Mouse (Mus musculus): ENCODE measurements around the gene D10Jhu81e. TPM values are rescaled to one million over a fixed set of nuclear protein-coding genes. Genes with fewer than 3 reads are reported as not detected.

D10Jhu81e gene
- total RNA-seq, 2 experiments from 2014 or later, result 221 to 288 TPM

DNA sequence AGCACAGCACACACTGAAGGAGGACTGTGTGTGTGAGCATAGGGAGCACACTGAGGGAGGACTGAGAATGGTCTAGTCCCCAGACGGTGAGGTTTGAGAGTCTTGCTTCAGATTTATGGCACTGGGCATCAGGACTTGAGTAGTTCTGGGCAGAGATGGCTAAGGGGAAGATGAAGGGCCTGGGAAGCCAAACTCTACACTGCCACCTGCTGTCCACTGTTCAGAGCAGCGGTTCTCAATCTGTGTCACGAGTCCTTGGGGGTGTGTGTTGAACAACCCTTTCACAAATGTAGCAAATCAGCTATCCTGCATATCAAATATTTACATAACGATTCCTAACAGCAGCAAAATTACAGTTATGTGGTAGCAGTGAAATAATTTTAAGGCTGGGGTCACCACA is 5.7 kb downstream of the D10Jhu81e start:
- peak; percentile 70 to 82 for DNase-seq

DNA sequence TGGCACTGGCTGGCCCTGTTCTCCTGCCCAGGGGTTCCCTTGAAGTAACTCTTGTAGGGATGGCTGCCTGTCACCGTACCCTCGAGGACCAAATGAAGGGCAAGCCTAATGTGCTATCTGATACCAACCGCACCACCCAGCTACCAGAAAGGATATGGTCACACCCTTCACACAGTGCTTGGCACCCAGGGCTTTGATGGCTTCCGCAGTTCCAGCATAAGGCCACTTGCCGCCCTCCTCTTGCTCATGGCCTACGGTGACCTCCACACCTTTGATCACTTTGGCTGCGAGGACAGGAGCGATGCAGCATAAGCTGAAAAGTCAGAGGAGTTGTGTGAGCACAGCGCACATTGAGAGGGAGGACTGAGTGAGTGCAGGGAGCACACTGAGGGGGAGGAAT is 6.3 kb downstream of the D10Jhu81e start:
- no peak for DNase-seq

DNA sequence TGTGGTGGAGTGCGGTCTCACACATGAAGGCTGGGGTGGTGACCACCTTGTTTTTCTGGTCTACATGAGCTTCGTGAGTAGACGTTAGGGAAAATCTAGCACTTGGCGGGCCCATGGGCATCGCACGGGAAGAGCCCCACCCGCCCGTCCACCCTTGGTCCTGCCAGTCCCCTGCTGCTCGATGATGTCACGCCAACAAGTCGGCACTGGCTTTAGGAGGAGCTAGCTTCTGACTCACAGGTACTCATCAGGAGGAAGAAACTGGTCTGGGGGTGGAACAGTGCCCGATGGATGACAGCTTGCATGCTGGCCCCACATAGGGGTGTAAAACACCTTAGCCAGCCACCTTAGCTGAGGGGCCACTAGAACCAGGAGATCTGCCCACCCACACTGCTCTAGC is 6.9 kb downstream of the D10Jhu81e start:
- DNase-seq, result no peak

DNA sequence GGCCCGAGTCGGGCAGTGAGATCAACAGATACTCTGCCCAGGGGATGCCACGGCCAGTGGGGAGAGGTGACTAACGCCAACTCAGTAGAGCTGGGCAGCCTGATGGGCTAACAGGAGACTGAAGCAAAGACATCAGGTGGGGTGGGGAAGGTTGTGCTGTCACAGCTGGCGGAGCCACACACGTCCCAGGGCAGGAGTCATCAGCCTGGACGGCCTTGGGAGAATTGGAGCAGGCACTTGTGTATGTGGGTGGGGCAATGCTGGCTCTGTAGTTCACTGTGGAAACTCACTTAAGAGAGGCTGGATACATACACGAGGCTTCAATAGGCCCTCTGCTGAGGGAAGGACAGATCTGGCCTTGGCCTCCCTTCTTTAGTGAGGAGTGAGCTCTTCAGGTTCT is 8.5 kb downstream of the D10Jhu81e start:
- peak; percentile 62 to 64 for DNase-seq

DNA sequence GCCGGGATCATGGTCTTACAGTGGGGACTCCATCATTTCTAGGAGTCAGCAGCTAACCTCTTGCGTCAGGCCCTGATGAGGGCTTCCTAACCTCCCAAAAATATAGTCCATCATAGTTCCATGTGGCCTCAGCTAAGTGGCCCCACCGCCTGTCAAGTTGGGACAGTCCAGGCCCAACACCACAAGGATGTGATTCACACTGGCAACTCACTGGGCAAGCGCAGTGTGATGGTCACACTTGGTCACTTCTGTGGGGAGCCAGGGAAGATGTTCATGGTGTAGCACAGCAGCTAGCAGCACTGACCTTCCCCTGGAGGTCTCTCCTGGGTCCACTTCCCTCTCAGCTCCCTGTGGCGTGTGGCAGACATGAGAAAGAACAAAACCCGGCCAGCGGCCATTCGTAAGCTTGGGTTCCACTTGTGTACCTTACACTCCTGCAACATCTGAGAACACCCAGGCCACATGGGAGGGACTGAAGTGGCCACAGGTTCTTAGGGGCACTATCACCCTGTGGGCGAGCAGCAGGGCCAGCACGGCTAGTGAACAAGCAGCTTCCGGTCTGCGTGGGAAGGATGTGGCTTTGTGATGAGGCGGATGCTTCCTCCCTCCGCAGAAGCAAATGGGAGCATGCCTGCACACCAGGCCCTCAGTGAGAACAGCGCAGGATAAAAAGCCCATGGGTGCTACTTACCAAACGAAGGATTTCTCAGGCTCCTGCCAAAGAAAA is 9.1 kb downstream of the D10Jhu81e start:
- peak; percentile 34 to 36 for DNase-seq

DNA sequence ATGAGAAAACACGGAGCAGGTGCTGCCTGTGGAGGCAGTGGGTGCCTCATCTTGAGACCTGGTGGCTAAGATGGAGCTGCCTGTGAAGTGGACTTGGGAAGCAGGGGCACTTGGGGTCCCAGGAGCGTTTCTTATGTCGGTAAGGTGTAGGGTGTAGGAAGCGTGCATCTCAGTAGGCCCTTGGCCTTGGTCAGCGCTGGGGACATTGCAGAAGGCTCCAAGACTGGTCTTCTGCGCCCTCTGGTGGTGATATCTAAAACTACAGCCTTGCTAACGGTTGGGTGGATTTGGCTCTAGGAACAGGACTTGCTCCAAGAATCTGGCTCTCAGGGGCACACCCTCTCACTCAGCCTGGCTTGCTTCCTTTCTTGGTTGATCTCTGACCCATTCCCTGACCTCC is 9.7 kb downstream of the D10Jhu81e start:
- peak; percentile 86 to 88 for DNase-seq

DNA sequence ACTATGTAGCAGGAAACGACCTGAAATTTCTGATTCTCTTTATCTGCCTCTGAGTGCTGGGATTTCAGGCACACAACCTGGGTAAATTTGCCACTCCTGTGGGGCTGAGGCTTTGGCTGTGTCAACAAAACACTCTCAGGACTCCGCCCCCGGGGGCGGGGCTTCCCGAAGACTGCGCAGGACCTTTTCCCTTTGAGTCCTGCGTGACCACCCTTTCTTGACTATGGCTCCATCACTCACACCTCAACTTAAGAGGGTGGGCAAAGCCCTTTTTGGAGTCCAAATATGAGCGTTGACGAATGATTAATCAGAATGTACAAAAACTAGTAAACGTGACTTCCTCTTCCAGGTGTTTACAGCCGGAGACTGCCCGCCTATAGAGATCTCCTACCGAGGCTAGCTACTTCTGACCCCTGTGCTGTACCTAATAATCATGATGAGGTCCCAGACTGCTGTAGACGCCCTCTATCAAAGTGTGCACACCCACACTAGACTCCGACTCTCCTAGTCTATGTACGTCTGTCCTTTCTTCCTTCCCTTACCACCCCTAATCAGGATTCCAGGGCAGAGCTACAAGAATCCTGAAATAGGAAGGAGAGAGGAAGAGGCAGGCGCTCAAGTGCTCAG is 10.2 kb downstream of the D10Jhu81e start:
- DNase-seq, result peak; percentile 79 to 89

DNA sequence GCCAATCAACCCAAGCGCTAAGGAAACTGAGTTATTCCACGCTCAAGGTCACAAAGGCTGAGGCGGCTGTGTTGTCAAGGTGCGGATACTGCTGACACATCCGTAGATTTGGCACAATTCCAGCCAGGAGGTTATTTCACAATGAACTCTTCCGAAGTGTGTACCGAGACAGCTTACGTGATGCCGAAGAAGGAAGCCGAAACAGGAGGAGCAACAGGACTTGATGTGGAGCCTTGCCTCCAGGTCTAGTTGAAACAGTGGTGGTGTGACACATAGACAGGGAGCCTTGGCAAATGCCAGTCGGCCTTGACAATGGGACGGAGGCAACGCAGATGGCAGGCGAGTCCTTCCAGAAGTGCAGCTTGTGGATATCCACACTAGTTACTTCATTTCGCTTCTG is 11.5 kb downstream of the D10Jhu81e start:
- peak; percentile 60 to 73 for DNase-seq

DNA sequence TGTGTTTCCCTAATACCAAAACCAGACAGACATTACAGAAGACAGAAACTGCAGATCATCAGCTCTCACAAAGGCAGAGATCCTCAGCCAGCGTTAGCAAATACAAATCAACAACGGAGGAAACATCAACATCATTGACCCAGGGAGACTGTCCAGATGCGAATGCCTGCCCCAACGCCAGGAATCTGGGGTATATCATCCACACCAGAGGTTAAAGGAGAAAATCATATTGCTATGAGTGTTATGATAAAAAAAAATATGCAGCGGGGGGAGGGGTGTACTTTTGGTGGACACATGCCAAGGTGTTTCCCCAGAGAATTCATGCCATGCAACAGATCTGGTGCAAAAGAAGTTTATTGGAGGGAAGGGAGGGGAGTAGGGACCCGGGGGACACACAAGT is 12.7 kb downstream of the D10Jhu81e start:
- DNase-seq, result no peak

DNA sequence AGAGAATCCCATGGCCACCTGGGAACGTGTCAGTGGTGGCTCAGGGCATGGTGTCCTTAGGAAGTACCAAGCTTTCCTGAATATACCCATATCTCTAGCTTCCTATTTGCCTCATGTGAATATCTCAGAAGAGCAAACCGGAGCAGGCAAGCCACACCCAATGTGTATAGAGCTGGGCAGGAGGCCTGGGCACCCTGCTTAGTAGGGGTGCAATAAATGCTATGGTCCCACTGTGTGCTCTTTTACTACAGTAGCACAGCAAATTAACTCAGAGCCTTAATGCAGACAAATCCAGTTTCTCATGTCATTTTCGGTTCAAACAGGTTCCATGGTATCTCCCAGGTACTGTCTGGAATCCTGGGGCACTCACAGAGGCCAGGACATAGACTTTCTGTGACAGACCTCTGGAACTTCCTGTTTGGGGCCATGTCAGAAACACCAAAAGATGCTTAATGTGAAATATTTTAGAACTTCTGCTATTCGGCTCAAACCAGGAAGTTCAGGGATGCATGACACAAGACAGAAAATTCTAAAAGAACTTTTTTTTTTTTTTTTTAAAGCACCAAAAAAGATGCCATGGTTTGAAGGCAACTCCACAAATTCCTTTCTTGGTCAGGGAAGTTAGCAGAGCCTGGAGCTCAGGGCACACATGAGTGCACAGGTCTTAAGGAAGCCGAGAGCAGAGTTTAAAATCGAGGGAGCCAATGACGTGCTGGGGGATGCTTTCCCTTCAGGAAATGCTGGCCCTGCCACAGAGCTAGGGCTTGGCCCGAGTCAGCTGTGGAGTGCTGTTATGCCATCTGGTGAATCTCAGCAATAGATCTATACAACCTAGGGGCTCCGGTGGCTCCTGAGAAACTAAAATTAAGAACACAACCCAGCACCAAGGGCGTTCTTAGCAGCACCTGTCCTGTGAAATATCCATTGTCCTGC is 20.5 kb downstream of the D10Jhu81e start:
- DNase-seq, result no peak

DNA sequence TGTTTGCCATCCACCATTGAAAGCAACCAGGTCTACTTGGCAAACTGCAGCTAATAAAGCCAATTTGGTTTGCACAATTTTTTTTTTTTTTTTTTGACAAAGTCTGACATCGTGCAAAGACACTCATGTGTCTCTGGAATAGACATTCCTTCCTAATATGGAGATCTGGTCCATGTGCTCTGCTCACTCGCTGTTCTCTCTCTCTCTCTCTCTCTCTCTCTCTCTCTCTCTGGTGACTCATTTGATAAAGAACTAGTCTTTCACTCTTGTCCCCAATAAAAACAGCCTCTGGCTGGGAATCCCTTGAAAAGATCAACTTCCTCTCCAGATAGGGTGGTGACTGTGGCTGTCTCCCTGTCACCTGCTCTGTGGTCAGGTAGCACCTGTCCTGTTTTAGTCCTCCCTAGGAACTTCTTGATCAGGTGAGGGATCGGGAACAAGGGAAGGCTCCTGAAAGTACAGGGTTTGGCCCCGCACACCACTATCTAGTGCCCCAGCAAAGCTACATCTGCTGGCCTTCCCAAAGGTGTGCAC is 21.6 kb downstream of the D10Jhu81e start:
- DNase-seq, result no peak

DNA sequence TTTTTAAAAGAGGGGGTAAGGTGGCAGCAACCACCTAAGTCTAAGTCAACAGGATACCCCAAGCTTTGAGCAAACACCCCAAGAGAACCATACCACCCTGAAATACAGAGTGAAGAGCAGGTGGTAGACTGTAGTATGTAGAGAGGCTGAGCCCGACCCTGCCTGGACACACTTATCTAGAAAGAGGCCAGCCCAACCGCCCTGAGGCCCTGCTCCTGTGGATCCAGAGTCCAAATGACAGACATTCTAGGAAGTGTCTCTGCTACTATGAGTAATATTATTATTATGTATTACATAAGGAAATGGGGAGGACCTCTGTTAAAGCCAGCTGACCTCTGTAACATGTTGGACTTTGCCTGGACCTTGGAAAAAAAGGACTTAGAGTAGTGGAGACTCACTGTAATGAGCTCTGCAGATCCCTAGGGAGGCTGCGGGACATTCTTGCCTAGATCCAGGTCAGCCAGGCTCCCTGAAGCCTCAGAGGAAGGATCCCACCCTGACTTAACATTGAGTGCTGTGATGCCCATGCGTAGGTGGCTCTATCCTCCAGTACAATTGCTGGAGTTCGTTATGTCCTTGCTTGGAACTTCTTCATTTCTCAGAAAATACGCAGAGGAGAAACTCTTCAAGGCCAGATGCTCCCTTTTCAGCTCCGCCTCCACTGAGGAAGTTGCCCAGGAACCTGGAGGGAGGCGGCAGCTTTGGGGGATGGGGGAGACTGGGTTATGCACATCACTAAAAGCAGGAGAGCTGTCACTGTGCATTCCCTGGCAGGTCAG is 25.7 kb downstream of the D10Jhu81e start:
- no peak for DNase-seq

DNA sequence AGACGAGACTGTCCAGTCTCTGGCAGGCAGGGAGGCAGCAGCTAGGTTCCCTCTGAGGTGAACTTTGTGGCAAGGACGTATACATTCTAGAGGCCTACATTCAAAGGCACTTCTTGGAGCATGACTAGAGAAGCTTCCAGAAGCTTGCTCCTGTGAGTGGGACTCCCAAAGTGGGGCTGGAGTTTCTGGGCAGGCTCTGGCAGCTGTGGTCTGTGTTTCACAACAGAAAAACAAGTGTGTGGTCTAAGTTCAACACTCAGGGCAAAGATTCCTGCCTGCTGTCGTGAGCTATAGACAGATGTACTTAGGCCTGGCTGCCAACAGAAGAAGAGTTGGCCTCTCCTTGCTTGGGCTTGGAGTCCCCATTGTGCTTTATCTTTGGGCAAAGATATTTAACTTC is 28.7 kb downstream of the D10Jhu81e start:
- DNase-seq, result no peak

DNA sequence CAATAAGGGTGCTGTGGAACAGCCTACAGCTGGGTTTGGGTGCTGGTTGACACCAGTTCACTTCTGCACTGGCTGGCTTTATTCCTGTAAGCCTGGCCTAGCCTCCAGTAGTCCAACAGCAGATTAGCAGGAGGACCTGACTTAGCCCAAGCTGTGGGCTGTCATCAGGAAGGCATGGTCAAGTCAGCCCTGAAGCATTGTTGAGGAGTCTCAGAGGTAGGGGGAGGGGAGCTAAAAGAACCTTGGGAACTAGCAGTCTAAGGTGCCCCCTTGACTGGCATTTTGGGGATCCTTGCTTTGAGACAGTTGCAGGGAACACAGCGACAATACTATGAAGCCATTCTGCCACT is 29.4 kb downstream of the D10Jhu81e start:
- no peak for DNase-seq

DNA sequence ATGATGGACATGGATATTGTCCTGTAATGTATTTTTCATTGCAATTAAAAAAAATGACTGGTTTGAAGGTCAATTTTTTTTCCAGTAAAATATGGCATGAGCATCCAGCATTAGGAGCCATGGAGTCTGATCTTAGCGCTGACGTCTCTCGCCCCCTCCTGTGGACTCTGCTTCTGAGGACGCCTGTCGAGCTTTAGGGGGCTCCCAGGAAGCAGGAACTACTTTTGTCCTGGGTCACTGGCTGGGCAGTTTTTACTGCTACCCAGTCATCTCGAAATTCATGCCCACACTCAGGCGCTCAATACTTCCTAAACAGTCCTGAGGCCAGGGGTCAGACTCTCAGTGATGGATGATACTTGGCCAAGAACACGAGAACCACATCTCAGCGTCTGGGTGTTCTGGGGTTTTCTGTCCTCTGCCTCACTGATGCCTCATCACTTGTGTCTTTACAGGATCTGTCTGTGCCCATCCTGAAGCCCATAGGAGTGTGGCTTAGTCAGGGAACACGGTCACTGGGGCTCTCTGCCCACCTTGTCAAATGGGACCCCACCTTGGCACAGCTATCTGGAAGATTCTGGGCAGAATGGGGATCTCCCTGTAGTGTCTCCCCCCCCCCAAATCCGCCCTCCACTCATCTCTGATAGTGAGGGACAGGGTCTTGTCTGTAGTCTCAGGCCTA is 29.9 kb downstream of the D10Jhu81e start:
- DNase-seq, result no peak

DNA sequence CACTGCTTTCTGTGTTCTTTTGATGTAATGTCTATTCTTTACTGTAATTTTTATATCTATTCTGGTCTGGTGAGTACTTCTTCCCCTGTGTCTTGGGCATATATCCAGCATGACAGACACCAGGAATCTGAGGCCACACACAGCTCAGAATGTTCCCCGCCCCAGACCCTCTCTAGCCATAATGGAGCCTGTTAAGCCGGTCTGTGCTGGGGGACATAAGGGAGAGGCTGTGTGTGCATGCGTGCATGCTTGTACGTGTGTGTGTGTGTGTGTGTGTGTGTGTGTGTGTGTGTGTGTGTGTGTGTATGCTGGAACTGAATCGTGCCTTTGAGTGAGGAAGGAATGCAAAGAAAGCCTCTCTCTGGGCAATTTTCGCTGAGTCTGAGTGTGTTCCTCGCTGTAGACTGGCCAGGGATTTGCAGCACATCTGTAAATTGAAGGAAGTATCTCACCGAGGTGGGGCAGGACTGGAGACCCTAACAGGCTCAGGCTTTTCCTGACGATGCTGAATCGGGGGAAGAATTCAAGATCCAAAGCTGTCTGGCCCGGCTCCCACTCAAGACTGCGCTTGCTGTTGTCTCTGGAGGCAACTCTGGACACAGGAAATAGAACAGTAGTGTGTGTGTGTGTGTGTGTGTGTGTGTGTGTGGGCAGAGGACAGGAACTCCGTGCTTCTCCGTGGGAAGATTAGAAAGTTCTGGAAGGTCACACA is 30.6 kb downstream of the D10Jhu81e start:
- DNase-seq, result peak in 1 of 2 experiments; percentile 69

DNA sequence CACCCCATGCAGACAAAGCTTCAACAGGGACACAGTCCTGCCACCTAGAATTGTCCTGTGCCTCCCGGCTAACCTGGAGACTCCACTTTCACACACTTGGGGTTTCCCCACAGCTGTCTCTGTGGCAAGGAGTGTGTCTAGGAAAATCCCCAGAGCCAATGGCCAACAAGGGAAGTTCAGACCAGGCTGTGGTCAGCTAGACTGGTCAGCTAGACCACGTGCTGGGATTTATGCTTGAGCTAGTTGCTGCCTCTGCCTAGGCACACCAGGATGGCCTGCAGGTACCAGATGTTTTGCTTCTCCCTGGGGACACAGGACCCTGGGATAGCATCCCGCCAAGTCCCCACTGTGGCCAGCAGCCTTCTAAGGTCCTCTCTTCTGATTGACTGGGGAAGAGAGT is 32.4 kb downstream of the D10Jhu81e start:
- DNase-seq, result no peak

DNA sequence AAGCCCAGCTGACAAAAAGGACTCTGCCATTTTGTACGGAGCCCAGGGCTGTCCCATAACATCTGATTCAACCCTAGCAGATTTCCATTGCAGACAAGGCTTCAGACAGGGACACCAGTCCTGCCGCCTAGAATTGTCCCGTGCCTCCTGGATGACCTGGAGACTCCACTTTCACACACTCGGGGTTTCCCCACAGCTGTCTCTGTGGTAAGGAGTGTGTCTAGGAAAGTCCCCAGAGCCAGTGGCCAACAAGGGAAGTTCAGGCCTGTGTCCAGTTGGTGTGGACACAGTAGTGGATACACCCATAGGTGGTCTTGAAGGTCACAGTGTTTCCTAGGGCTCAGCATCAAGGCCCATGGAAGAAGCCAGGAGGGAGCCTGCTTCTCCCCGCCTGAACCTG is 33.6 kb downstream of the D10Jhu81e start:
- DNase-seq, result no peak

DNA sequence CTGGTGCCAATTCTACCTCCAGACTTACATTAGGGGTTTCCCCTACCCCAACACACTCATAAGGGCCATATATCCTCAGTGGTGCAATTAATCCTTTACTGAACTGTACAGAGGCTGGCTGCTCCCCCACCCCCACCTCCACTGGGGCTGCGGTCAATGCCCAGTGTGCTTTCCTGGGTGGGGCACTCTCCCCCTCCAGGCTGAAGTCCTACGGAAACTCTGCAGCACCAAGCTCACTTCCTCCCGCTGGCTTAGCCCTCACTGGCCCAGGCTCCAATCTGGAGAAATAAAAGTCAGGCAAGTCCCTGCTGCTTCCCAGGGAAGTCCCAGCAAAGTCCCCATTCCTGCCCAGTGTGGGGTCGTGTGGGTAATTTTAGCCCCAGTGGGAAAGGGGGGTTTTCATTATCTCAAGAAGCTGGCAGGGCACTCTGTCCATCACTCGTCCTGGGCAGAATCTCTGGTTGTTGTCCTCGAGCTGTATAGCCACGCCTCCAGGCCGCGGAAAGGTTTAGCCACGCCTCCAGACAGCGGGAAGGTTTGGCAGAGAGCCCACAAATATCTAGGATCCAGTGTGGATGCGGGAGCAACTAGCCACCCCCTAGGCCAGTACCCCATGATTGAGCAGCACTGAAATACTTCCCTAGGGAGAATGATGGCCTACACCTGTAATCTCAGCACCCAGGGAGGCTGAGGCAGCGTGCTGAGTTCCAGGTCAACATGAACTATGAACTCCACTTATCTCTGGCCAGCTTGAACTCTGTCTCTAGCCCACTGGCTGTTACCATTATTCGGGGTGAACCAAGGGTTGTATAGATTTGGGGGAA is 34.4 kb downstream of the D10Jhu81e start:
- peak; percentile 40 to 43 for DNase-seq

DNA sequence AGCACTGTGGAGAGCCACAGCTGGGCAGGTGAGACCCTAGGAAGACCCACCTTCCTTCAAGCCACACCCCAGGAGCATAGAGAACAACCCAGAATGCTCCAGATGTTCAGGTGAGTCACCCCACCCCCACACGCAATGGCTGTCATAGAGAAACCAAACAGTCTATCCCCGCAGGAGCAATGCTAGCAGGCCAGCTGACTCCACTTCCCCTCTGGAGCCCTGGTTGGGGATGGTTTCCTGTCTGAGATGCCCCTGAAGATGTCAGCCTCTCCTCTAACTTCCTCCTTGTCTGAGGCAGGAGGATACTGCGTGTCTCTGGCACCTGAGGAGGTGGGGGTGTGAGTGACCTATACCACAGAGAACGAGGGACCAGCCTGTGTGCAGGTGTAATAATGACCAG is 35.2 kb downstream of the D10Jhu81e start:
- no peak for DNase-seq
